Mouse (Mus musculus) heart, postnatal 0 days (tissue): ENCODE results near the gene Gmppa. TPM values are rescaled to one million over a fixed set of nuclear protein-coding genes. Genes with fewer than 3 reads are reported as not detected.

Experiments used
- ATAC-seq: fragments of 200-750 bp; cut with Nextera tagmentation; 2 replicates; pipeline ENCODE4 v1.8.0; 2017; ENCODE audit warnings: low read depth, moderate number of reproducible peaks, moderate library complexity; ENCODE audit not compliant: insufficient read depth
- DNase-seq: peaks from one replicate; pipeline ENCODE4 v3.0.0-alpha.2; 2016; ENCODE audit warnings: low spot score
- H3K27ac ChIP-seq: fragments of 300-500 bp; sonication (generic); 2 replicates; pipeline ENCODE4 v1.5.1; 2014; ENCODE audit warnings: low read depth, mild to moderate bottlenecking
- H3K27me3 ChIP-seq: fragments of 300-500 bp; sonication (generic); 2 replicates; pipeline ENCODE4 v1.6.1; 2014; ENCODE audit warnings: low read length, mixed read lengths; ENCODE audit not compliant: control insufficient read depth, insufficient read depth
- H3K36me3 ChIP-seq: fragments of 300-500 bp; sonication (generic); replicated peaks from 2 replicates; pipeline ENCODE4 v1.6.1; 2014; ENCODE audit warnings: low read length, mixed read lengths; ENCODE audit not compliant: control insufficient read depth, insufficient read depth
- H3K4me1 ChIP-seq: fragments of 300-500 bp; sonication (generic); 2 replicates; pipeline ENCODE4 v1.6.1; 2014; ENCODE audit warnings: antibody characterized with exemption; ENCODE audit not compliant: control insufficient read depth, insufficient read depth
- H3K4me2 ChIP-seq: fragments of 300-500 bp; sonication (generic); 2 replicates; pipeline ENCODE4 v1.6.1; 2014; ENCODE audit warnings: low read depth, mild to moderate bottlenecking, low read length, moderate library complexity
- H3K4me3 ChIP-seq: fragments of 300-500 bp; sonication (generic); 2 replicates; pipeline ENCODE4 v1.5.1; 2014; ENCODE audit warnings: low read depth, low read length
- H3K9ac ChIP-seq: fragments of 300-500 bp; sonication (generic); replicated peaks from 2 replicates; pipeline ENCODE4 v1.6.1; 2014; ENCODE audit warnings: low read depth, low read length, mixed read lengths
- H3K9me3 ChIP-seq: fragments of 300-500 bp; sonication (generic); replicated peaks from 2 replicates; pipeline ENCODE4 v1.6.1; 2016; ENCODE audit warnings: low read length; ENCODE audit not compliant: control insufficient read depth
- CTCF ChIP-seq: IDR thresholded peaks from 2 replicates; pipeline ENCODE4 v1.5.1; 2016; ENCODE audit warnings: antibody characterized with exemption, control low read depth, low read depth
- EP300 ChIP-seq: IDR thresholded peaks from 2 replicates; pipeline ENCODE4 v1.6.1; 2016; ENCODE audit warnings: antibody characterized with exemption, low read depth
- WGBS: fragments of 180-500 bp; shearing (Covaris S2); extraction: QIAGEN DNeasy Blood & Tissue Kit; methylation state at CpG from one replicate; pipeline ENCODE4 v1.1.7; 2014; 5-methylcytosine and 5-hydroxymethylcytosine counted together
- polyA plus RNA-seq: library from polyadenylated mRNA; unstranded; fragments of >200 nt; fragmentation: Nextera tagmentation; extraction: Ambion mirVana; gene quantifications from 2 replicates; pipeline ENCODE4 v1.2.1, GENCODE M21; 2015
- total RNA-seq: library from RNA; depleted of rRNA; stranded (reverse); fragments of >200 nt; gene quantifications from 2 replicates; pipeline ENCODE4 v1.2.3, GENCODE M21; 2014; ENCODE audit warnings: low replicate concordance

Gmppa gene
- total and polyA plus RNA-seq, 2 experiments from 2014 or later: 47.4 to 85.2 TPM

DNA sequence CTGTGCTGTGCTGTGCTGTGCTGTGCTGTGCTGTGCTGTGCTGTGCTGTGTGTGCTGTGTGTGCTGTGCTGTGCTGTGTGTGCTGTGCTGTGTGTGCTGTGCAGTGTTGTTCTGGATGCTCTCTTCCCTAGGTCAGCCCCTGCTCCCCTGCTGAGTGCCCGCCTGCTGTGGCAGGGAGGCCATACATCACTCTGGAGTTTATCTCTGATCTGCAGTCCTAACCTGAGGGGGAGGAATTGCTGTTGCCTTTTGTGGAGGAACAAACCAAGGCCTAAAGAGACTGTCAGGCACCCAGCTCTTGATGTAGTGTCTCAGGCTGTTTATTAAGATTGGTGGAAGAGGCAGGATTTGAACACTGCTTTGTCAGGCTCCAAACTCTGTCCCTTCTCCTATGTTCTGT is 26.9 kb downstream of the Gmppa start:
- Histone ChIP-seq H3K27ac (no peak overlapping the region), H3K36me3 (no peaks in the 10 kb centered on the region), H3K9ac (no peak overlapping the region), H3K4me1 (peaks cover 6% of the 10 kb centered on the region), H3K4me3 (no peak overlapping the region), H3K27me3 (peaks cover 32% of the 10 kb centered on the region), H3K9me3 (no peaks in the 10 kb centered on the region), H3K4me2 (no peak overlapping the region)
- ATAC-seq: no peak
- DNase-seq: no peak
- WGBS: 80% methylated on average over 1 of the region's 1 CpGs
- TF ChIP-seq EP300 (no peak), CTCF (no peak)

DNA sequence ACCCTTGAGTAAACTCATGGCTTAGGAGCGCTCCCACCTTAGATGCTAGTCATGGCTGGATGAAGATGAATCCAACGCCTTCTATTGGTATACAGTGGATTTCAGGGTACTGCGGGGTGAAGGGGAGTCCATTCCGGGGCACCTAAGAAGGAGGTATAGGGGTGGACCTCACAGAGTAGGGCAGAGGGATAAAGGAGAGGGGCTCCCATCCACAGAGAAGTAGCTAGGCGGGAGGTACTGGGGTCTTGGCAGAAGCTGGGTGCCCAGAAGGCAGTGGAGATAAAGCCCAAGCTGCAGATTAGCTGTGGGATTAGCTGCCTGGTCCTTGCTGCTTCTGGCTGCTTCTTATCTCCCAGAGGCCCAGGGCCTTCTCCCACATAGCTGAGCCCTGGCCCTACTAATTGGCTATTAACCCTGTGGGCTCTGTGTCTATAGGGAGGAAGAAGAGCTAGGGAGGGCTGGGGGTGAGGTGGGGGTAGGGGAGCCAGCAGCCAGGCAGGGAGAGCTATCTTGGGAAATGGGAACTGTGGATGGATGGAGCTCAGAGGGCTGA is 28.0 kb downstream of the Gmppa start:
- Histone ChIP-seq H3K36me3 (no peaks in the 10 kb centered on the region), H3K4me1 (peaks cover 6% of the 10 kb centered on the region), H3K27ac (no peak overlapping the region), H3K9me3 (no peaks in the 10 kb centered on the region), H3K9ac (no peak overlapping the region), H3K27me3 (peaks cover 28% of the 10 kb centered on the region), H3K4me2 (no peak overlapping the region), H3K4me3 (no peak overlapping the region)
- TF ChIP-seq EP300: no peak
- TF ChIP-seq CTCF: no peak
- ATAC-seq (no peak), DNase-seq (no peak)
- 57% methylated on average over 5 of the region's 5 CpGs for WGBS

DNA sequence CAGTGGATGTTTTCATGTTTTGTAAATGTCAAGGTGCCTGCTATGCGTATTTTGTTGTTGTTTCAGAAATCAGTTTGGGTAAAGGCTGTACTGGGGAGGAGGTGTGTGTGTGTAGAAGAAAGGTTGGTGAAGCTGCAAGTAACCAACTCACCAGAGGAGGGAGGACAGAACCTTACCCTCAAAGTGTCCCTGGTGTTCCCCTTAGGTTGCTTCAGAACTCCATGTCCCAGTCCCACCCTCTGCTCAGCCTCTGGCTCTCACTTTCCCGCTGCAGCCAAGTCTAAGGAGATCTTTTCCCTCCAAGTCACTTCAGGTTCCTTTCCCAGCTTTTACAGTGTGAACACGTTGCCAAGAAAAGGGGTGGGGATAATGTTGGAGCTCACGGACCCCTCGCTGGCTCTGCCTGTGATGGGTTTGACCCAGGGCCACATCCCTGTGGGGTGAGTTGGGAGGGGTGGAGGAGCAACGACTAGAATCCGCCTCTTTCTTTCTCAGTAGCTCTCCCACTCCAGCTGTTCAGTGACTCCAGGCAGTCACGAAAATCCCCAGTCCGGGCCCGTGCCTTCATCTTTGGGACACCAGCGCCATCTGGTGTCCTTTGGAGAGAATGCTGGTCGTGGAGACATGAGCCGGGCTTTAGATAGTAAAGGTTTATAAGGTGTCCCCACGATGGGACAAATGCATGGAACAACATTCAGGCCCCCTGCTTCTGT is 31.6 kb downstream of the Gmppa start:
- H3K4me2 ChIP-seq: no peak overlapping the region
- no peak overlapping the region for H3K4me3 ChIP-seq
- no peak overlapping the region for H3K9ac ChIP-seq
- H3K36me3 ChIP-seq: no peaks in the 10 kb centered on the region
- DNase-seq (peak; percentile 75), ATAC-seq (peak; percentile 80)
- no peaks in the 10 kb centered on the region for H3K4me1 ChIP-seq
- H3K27me3 ChIP-seq: peaks cover 34% of the 10 kb centered on the region
- H3K9me3 ChIP-seq: no peaks in the 10 kb centered on the region
- TF ChIP-seq CTCF (peak; percentile 92), EP300 (no peak)
- no peak overlapping the region for H3K27ac ChIP-seq
- WGBS: 8% methylated on average over 14 of the region's 14 CpGs

DNA sequence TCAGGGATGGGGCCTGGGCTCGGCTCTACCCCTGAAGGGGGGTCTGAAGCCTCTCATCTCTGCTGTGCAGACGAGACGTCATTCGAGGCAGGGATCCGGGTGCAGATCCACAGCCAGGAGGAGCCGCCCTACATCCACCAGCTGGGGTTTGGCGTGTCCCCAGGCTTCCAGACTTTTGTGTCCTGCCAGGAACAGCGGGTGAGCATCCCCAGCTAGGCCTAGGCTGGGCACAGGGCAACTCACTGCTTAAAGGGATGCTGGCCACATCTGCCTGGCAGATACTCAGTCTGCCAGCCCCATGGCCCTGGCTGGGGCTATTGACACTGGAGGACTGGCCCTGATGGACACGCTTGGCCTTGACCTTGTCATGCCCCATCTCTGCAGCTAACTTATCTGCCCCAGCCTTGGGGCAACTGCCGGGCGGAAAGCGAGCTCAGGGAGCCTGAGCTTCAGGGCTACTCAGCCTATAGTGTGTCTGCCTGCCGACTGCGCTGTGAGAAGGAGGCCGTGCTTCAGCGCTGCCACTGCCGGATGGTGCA is 33.6 kb downstream of the Gmppa start:
- Histone ChIP-seq H3K4me1 (no peaks in the 10 kb centered on the region), H3K27ac (no peak overlapping the region), H3K27me3 (peaks cover 40% of the 10 kb centered on the region), H3K4me2 (no peak overlapping the region), H3K4me3 (no peak overlapping the region), H3K36me3 (peaks cover 12% of the 10 kb centered on the region), H3K9me3 (no peaks in the 10 kb centered on the region), H3K9ac (no peak overlapping the region)
- TF ChIP-seq EP300 (no peak), CTCF (no peak)
- DNase-seq (no peak), ATAC-seq (no peak)
- WGBS: 69% methylated on average over 17 of the region's 17 CpGs

DNA sequence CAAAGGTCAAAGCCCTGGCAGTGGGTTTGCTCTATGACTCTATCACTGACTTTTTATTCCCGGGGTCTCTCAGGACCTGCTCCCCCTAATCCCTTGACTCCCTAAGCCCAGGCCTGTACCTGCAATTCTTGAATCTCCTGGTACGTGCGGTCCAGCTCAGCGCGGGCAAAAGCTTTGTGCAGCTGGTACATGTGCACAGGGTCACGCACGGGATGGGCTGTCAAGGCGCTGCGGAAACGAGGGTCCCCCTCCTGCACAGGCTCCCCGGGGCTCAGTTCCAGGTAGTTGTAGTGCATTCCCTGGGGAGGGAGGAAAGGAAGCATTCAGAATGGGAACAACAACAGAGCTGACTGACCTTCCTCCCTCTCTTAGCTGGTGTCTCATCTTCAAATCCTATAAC is 40.7 kb downstream of the Gmppa start:
- Histone ChIP-seq H3K9ac (no peak overlapping the region), H3K9me3 (no peaks in the 10 kb centered on the region), H3K27me3 (peaks cover 40% of the 10 kb centered on the region), H3K36me3 (peaks cover 29% of the 10 kb centered on the region), H3K4me2 (no peak overlapping the region), H3K27ac (no peak overlapping the region), H3K4me3 (no peak overlapping the region), H3K4me1 (peaks cover 7% of the 10 kb centered on the region; the same call in 1 of the 2 replicates)
- WGBS: 93% methylated on average over 11 of the region's 11 CpGs
- TF ChIP-seq EP300 (no peak), CTCF (no peak)
- DNase-seq: no peak
- no peak for ATAC-seq
